Comparison of ENCODE assay signal across 8 mouse cellular contexts in the genomic region with DNA sequence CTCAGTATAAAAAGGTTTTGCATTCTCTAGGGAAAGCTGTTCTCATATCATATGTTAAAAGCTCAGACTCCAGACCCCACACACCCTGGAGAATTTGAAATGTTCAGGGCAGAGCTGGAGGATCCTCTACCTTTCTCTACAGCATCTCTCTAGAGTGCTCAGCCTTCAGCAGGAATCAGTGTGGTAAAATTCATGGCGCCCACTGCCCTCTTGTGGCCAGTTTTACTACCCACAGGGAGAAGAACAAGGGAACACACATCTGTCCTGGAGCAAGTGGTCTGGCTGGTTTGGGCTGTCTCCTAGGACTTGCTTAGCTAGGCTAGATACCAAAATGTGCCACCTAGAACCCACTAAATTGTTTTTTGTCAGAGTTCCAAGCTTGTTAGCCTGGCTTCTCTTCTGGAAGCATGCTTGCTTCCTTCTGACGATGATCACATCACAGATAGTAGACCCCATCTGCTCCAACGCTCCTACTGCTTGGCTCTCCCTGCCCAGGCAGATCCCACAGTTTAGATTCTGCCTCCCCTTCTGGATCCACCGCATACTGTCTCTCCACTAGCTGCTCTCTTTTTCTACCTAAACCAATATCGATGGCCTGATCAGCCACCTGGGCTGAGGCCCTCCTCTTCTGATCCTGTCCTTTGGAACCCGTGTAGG. TPM values are rescaled to one million over a fixed set of nuclear protein-coding genes. Genes with fewer than 3 reads are reported as not detected.
DNase-seq lines count a peak whose midpoint lies in the region; ATAC-seq and TF ChIP-seq lines count a peak whose summit lies in the region.

No protein-coding gene starts in this region.

- POLR2A ChIA-PET in Patski (lab: Charles Lee) = no interaction called here

- H3K4me2 ChIP-seq in hindbrain, embryonic 14.5 days (replicated peaks) = no peak overlapping the region

- H3K36me3 ChIP-seq in hindbrain, embryonic 14.5 days (replicated peaks; ENCODE audit: control insufficient read depth, insufficient read depth) = no peaks in the 10 kb centered on the region

- no peak overlapping the region for H3K9ac ChIP-seq in hindbrain, embryonic 14.5 days

- no peak overlapping the region for H3K27ac ChIP-seq in hindbrain, embryonic 14.5 days

- no peaks in the 10 kb centered on the region for H3K27me3 ChIP-seq in Patski
- H3K27me3 ChIP-seq in hindbrain, embryonic 14.5 days (ENCODE audit: control insufficient read depth, insufficient read depth, low read length) = no peaks in the 10 kb centered on the region

- TF ChIP-seq CTCF in Patski (IDR thresholded peaks at IDR 0.05) = peak; percentile 95

- WGBS in hindbrain, embryonic 14.5 days = 69% methylated on average over 6 of the region's 6 CpGs

- no peaks in the 10 kb centered on the region for H3K4me1 ChIP-seq in hindbrain, embryonic 14.5 days (replicated peaks; ENCODE audit: control insufficient read depth, insufficient read depth, low read length)

- ATAC-seq in Patski = peak; percentile 71
- peak; percentile 89 for ATAC-seq in hindbrain, embryonic 14.5 days (ENCODE audit: low FRiP score)

- DNase-seq in Patski (ENCODE audit: low read depth, low spot score) = no peak
- peak; percentile 51 for DNase-seq in cerebellum, adult 9-11 months
- peak; percentile 26 to 69 for DNase-seq in frontal cortex, postnatal 10 days (ENCODE audit: low spot score in 2 of 2)
- peak; percentile 87 for DNase-seq in hindbrain, embryonic 14.5 days (ENCODE audit: low spot score)
- peak; percentile 71 to 72 for DNase-seq in layer of hippocampus, postnatal 14 days (ENCODE audit: low spot score in 2 of 2)
- DNase-seq in lung, postnatal 14 days = peak; percentile 86
- DNase-seq in retina, postnatal 1 day = peak; percentile 81
- peak; percentile 57 for DNase-seq in urinary bladder, adult 18-20 months (ENCODE audit: low spot score in 2 of 2)

- no peaks in the 10 kb centered on the region for H3K9me3 ChIP-seq in hindbrain, embryonic 14.5 days (ENCODE audit: control insufficient read depth, low read length)

- in situ Hi-C loops in Patski (cut with MboI; ENCODE audit: low pct_unique_long_range_greater_than_20kb) = loop anchor here (5.0 to 10.0 kb wide), 2 partner anchors 438 to 776 kb away; no protein-coding TSS in a partner anchor

- H3K4me3 ChIP-seq in hindbrain, embryonic 14.5 days (replicated peaks; ENCODE audit: low read length) = no peak overlapping the region

- CTCF ChIA-PET in Patski (lab: Charles Lee) = interaction anchor here (0.7 to 3.2 kb wide), 7 partner anchors 13 to 685 kb away, joined by 3 to 16 read pairs (median 4); no protein-coding TSS in a partner anchor

RNA-seq across cellular contexts. Expression of a gene that starts 31.3 kb away (rescaled TPM):
- polyA plus RNA-seq in Patski (2021) = 15.1 TPM
- polyA plus RNA-seq in hindbrain, embryonic 14.5 days (2014; fragmentation: Nextera tagmentation; extraction: Ambion mirVana) = 8.7 and 13.4 TPM in 2 replicates
- 10 to 100 TPM in 1 of 2 experiments, 1 to 10 TPM in 1; 9.0 to 10.9 TPM for total RNA-seq in layer of hippocampus, postnatal 14 days (2021)
